In the genomic region with DNA sequence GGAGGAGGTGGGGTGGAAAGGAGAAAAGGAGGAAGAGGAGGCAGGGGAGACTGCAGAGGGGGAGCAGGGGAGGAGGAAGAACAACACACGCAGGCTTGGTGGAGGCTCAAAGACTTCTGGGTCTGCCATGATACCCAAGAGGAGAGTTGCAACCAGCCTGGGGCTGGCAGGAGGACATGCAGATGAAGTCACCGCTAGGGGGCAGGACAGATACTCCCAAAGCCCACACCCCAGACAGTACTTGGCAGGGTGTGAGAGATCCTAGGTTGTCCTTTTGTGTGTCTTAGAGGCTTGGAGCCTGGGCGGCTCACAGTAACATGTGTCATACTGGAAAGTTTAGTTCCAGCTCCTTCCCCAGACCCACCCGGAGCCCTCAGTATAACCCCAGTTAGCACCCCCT, we compare ENCODE assay signal across 9 mouse cellular contexts. TPM values are rescaled to one million over a fixed set of nuclear protein-coding genes. Genes with fewer than 3 reads are reported as not detected.
DNase-seq lines count a peak whose midpoint lies in the region; ATAC-seq and TF ChIP-seq lines count a peak whose summit lies in the region.
"Had no signal": no experiment of that assay in that cellular context is flagged by ENCODE, and none has a peak within 500 bp of the region (broad histone marks: within the 10 kb centered on the region; RNA-seq: fewer than 3 reads in every experiment).

No protein-coding gene starts in this region.

- no peaks in the 10 kb centered on the region for H3K4me1 ChIP-seq in heart, adult 2 months (ENCODE audit: control insufficient read depth, insufficient read depth, low read length)
- no peaks in the 10 kb centered on the region for H3K4me1 ChIP-seq in heart, embryonic 10.5 days
- H3K4me1 ChIP-seq in kidney, embryonic 14.5 days (ENCODE audit: control insufficient read depth, insufficient read depth, low read length) = no peaks in the 10 kb centered on the region
- no peaks in the 10 kb centered on the region for H3K4me1 ChIP-seq in stomach, embryonic 15.5 days
- H3K4me1 ChIP-seq: limb, embryonic 12.5 days had no signal

- H3K27me3 ChIP-seq in heart, adult 2 months (ENCODE audit: control insufficient read depth, insufficient read depth, low read length) = no peaks in the 10 kb centered on the region
- no peaks in the 10 kb centered on the region for H3K27me3 ChIP-seq in heart, embryonic 10.5 days (ENCODE audit: insufficient read depth, poor library complexity, severe bottlenecking)
- no peaks in the 10 kb centered on the region for H3K27me3 ChIP-seq in kidney, embryonic 14.5 days (ENCODE audit: control insufficient read depth, insufficient read depth, low read length)
- no peaks in the 10 kb centered on the region for H3K27me3 ChIP-seq in stomach, embryonic 15.5 days (replicated peaks)

- 0 out of 2 replicates have a peak, but pooled peaks have one; percentile 37 for ATAC-seq in kidney, embryonic 14.5 days (ENCODE audit: low FRiP score, low TSS enrichment)
- peak; percentile 65; the same call in 1 of the 2 replicates for ATAC-seq in stomach, embryonic 15.5 days (ENCODE audit: insufficient read depth, low FRiP score, low read depth)

- no peak overlapping the region for H3K9ac ChIP-seq in heart, adult 2 months (ENCODE audit: low read depth, low read length)
- H3K9ac ChIP-seq in kidney, embryonic 14.5 days (ENCODE audit: low read depth, low read length) = no peak overlapping the region
- H3K9ac ChIP-seq in stomach, embryonic 15.5 days = no peak overlapping the region
- H3K9ac ChIP-seq: limb, embryonic 12.5 days had no signal

- intact Hi-C loops in heart, adult 2 months (cut with DNase I) = no loop called here

- TF ChIP-seq POLR2A in heart, adult 2 months (IDR thresholded peaks at IDR 0.05; ENCODE audit: insufficient read depth, low read depth, low read length) = no peak

- H3K79me2 ChIP-seq in heart, adult 2 months (replicated peaks; ENCODE audit: control insufficient read depth, insufficient read depth, low read length) = no peaks in the 10 kb centered on the region

- TF ChIP-seq CTCF in heart, adult 2 months (IDR thresholded peaks at IDR 0.05) = peak; percentile 33

- H3K36me3 ChIP-seq in heart, adult 2 months (ENCODE audit: control insufficient read depth, insufficient read depth, low read length) = no peaks in the 10 kb centered on the region
- no peaks in the 10 kb centered on the region for H3K36me3 ChIP-seq in heart, embryonic 10.5 days
- H3K36me3 ChIP-seq in kidney, embryonic 14.5 days (ENCODE audit: control insufficient read depth, insufficient read depth, low read length) = no peaks in the 10 kb centered on the region
- H3K36me3 ChIP-seq in stomach, embryonic 15.5 days = no peaks in the 10 kb centered on the region
- H3K36me3 ChIP-seq: limb, embryonic 12.5 days had no signal

- H3K27ac ChIP-seq in heart, adult 2 months = no peak overlapping the region
- no peak overlapping the region for H3K27ac ChIP-seq in heart, embryonic 10.5 days
- no peak overlapping the region for H3K27ac ChIP-seq in kidney, embryonic 14.5 days (ENCODE audit: low read depth, low read length)
- H3K27ac ChIP-seq in stomach, embryonic 15.5 days = no peak overlapping the region
- H3K27ac ChIP-seq: limb, embryonic 12.5 days had no signal

- H3K9me3 ChIP-seq in heart, embryonic 10.5 days = no peaks in the 10 kb centered on the region
- H3K9me3 ChIP-seq in kidney, embryonic 14.5 days (ENCODE audit: control insufficient read depth, low read length) = no peaks in the 10 kb centered on the region
- no peaks in the 10 kb centered on the region for H3K9me3 ChIP-seq in stomach, embryonic 15.5 days
- H3K9me3 ChIP-seq: limb, embryonic 12.5 days had no signal

- 37% methylated on average over 4 of the region's 4 CpGs for WGBS in heart, adult 2 months
- WGBS in heart, embryonic 10.5 days = 41% methylated on average over 4 of the region's 4 CpGs
- WGBS in kidney, embryonic 14.5 days = 48% methylated on average over 4 of the region's 4 CpGs
- WGBS in stomach, embryonic 15.5 days = 42% methylated on average over 4 of the region's 4 CpGs

- H3K4me3 ChIP-seq in heart, adult 2 months = no peak overlapping the region
- H3K4me3 ChIP-seq in heart, embryonic 10.5 days = no peak overlapping the region
- H3K4me3 ChIP-seq in kidney, embryonic 14.5 days (ENCODE audit: low read length) = no peak overlapping the region
- no peak overlapping the region for H3K4me3 ChIP-seq in stomach, embryonic 15.5 days (replicated peaks)
- H3K4me3 ChIP-seq: limb, embryonic 12.5 days had no signal

- no peak overlapping the region for H3K4me2 ChIP-seq in kidney, embryonic 14.5 days (replicated peaks; ENCODE audit: low read depth, low read length)
- H3K4me2 ChIP-seq in stomach, embryonic 15.5 days = no peak overlapping the region
- H3K4me2 ChIP-seq: limb, embryonic 12.5 days had no signal

- no peak for DNase-seq in heart, adult 2 months
- no peak for DNase-seq in heart, embryonic 10.5 days (ENCODE audit: low spot score)
- peak; percentile 17 for DNase-seq in urinary bladder, postnatal 14 days (ENCODE audit: low spot score)
- no peak for DNase-seq in urinary bladder, postnatal 36 days (ENCODE audit: low spot score in 2 of 2)
- DNase-seq in heart, adult 11 months = no peak
- DNase-seq in frontal cortex, postnatal 36 days (ENCODE audit: low spot score in 2 of 2) = no peak

- no peak for TF ChIP-seq EP300 in heart, adult 2 months (IDR thresholded peaks at IDR 0.05; ENCODE audit: insufficient read depth, low read depth, low read length)

RNA-seq across cellular contexts. Expression of gene Klk15, which starts 5.0 kb away (rescaled TPM):
- total RNA-seq in heart, adult 2 months (2021) = not detected
- polyA plus RNA-seq in heart, adult 2 months (2012; rRNA removed) = not detected in 2 replicates
- polyA plus RNA-seq in heart, embryonic 10.5 days (2016; fragmentation: Nextera tagmentation; extraction: Ambion mirVana) = not detected in 2 replicates
- not detected in 2 replicates for polyA plus RNA-seq in kidney, embryonic 14.5 days (2014; fragmentation: Nextera tagmentation; extraction: Ambion mirVana)
- not detected in 2 replicates for polyA plus RNA-seq in stomach, embryonic 15.5 days (2015; fragmentation: Nextera tagmentation; extraction: Ambion mirVana)
- polyA plus RNA-seq: limb, embryonic 12.5 days had no signal

RNA-seq across cellular contexts. Expression of gene Klk1b8, which starts 21.9 kb away (rescaled TPM):
- not detected for total RNA-seq in heart, adult 2 months (2021)
- not detected in 2 replicates for polyA plus RNA-seq in heart, adult 2 months (2012; rRNA removed)
- polyA plus RNA-seq in heart, embryonic 10.5 days (2016; fragmentation: Nextera tagmentation; extraction: Ambion mirVana) = not detected in 2 replicates
- not detected in 2 replicates for polyA plus RNA-seq in kidney, embryonic 14.5 days (2014; fragmentation: Nextera tagmentation; extraction: Ambion mirVana)
- polyA plus RNA-seq in stomach, embryonic 15.5 days (2015; fragmentation: Nextera tagmentation; extraction: Ambion mirVana) = 1.4 and 1.7 TPM in 2 replicates
- polyA plus RNA-seq: limb, embryonic 12.5 days had no signal

RNA-seq across cellular contexts. Expression of gene Klk1b1, which starts 38.0 kb away (rescaled TPM):
- not detected for total RNA-seq in heart, adult 2 months (2021)
- polyA plus RNA-seq in heart, adult 2 months (2012; rRNA removed) = not detected in 2 replicates
- polyA plus RNA-seq in heart, embryonic 10.5 days (2016; fragmentation: Nextera tagmentation; extraction: Ambion mirVana) = not detected in 2 replicates
- polyA plus RNA-seq in kidney, embryonic 14.5 days (2014; fragmentation: Nextera tagmentation; extraction: Ambion mirVana) = not detected in 2 replicates
- not detected in 2 replicates for polyA plus RNA-seq in stomach, embryonic 15.5 days (2015; fragmentation: Nextera tagmentation; extraction: Ambion mirVana)
- polyA plus RNA-seq: limb, embryonic 12.5 days had no signal

RNA-seq across cellular contexts. Expression of gene Klk1b9, which starts 47.3 kb away (rescaled TPM):
- total RNA-seq in heart, adult 2 months (2021) = not detected
- not detected in 2 replicates for polyA plus RNA-seq in heart, adult 2 months (2012; rRNA removed)
- not detected in 2 replicates for polyA plus RNA-seq in heart, embryonic 10.5 days (2016; fragmentation: Nextera tagmentation; extraction: Ambion mirVana)
- polyA plus RNA-seq in kidney, embryonic 14.5 days (2014; fragmentation: Nextera tagmentation; extraction: Ambion mirVana) = not detected in 2 replicates
- polyA plus RNA-seq in stomach, embryonic 15.5 days (2015; fragmentation: Nextera tagmentation; extraction: Ambion mirVana) = not detected in 2 replicates
- polyA plus RNA-seq: limb, embryonic 12.5 days had no signal

RNA-seq across cellular contexts. Expression of gene Klk4, which starts 47.6 kb away (rescaled TPM):
- total RNA-seq in heart, adult 2 months (2021) = not detected
- not detected in 2 replicates for polyA plus RNA-seq in heart, adult 2 months (2012; rRNA removed)
- polyA plus RNA-seq in heart, embryonic 10.5 days (2016; fragmentation: Nextera tagmentation; extraction: Ambion mirVana) = 0.10 TPM in 1 of 2 replicates, not detected in the other
- polyA plus RNA-seq in kidney, embryonic 14.5 days (2014; fragmentation: Nextera tagmentation; extraction: Ambion mirVana) = 0.28 TPM in 1 of 2 replicates, not detected in the other
- polyA plus RNA-seq in stomach, embryonic 15.5 days (2015; fragmentation: Nextera tagmentation; extraction: Ambion mirVana) = not detected in 2 replicates
- polyA plus RNA-seq: limb, embryonic 12.5 days had no signal
